Mouse (Mus musculus) thymus, postnatal 14 days (tissue): ENCODE measurements around the gene Ccr3.
"Not testable (repeated sequence)": the region's sequence is repeated elsewhere in the genome, so short reads cannot be mapped to it uniquely, and the experiment has no call there.

Experiments
- DNase-seq: peaks from one replicate; pipeline ENCODE4 v3.0.0; 2021

Ccr3 gene

GRCm38 (mm10) chr9:124021672-124022071, at the start of gene Ccr3:
Gene Ccr3 (plus strand): TSS chr9:124021972.
- DNase-seq = no peak

GRCm38 (mm10) chr9:123975630-123976029, 46.1 kb upstream of the Ccr3 start:
- DNase-seq = no peak

- no peak for DNase-seq
Measured at GRCm38 (mm10) chr9:123976876-123977663, 44.7 kb upstream of the Ccr3 start.

- no peak for DNase-seq
Measured at GRCm38 (mm10) chr9:123978308-123978707, 43.5 kb upstream of the Ccr3 start, which contains the start of gene Ccr1l1. Gene Ccr1l1 (minus strand): TSS chr9:123978408.

- DNase-seq = not testable (repeated sequence)
Measured at GRCm38 (mm10) chr9:123980858-123981475, 40.8 kb upstream of the Ccr3 start.

- no peak for DNase-seq
Measured at GRCm38 (mm10) chr9:123981909-123982308, 39.9 kb upstream of the Ccr3 start.

- DNase-seq = no peak
Measured at GRCm38 (mm10) chr9:123982720-123983119, 39.1 kb upstream of the Ccr3 start.

- no peak for DNase-seq
Measured at GRCm38 (mm10) chr9:123984943-123985342, 36.8 kb upstream of the Ccr3 start.

- DNase-seq = peak; percentile 51
Measured at GRCm38 (mm10) chr9:123986217-123986616, 35.6 kb upstream of the Ccr3 start.

- peak; percentile 15 for DNase-seq
Measured at GRCm38 (mm10) chr9:123989671-123990070, 32.1 kb upstream of the Ccr3 start.

- DNase-seq = no peak
Measured at GRCm38 (mm10) chr9:123991312-123991906, 30.4 kb upstream of the Ccr3 start.

- no peak for DNase-seq
Measured at GRCm38 (mm10) chr9:123997719-123998118, 24.1 kb upstream of the Ccr3 start.

GRCm38 (mm10) chr9:123999784-124000183, 22.0 kb upstream of the Ccr3 start:
- DNase-seq = no peak

GRCm38 (mm10) chr9:124012691-124013090, 9.1 kb upstream of the Ccr3 start:
- DNase-seq = no peak

GRCm38 (mm10) chr9:124013270-124013669, 8.5 kb upstream of the Ccr3 start:
- DNase-seq = no peak

- no peak for DNase-seq
Measured at GRCm38 (mm10) chr9:124014985-124015652, 6.7 kb upstream of the Ccr3 start.

- no peak for DNase-seq
Measured at GRCm38 (mm10) chr9:124016048-124016447, 5.7 kb upstream of the Ccr3 start.

GRCm38 (mm10) chr9:124019887-124020286, 1.9 kb upstream of the Ccr3 start:
- DNase-seq = no peak

- peak; percentile 14 for DNase-seq
Measured at GRCm38 (mm10) chr9:124033345-124033744, 11.6 kb downstream of the Ccr3 start.

- DNase-seq = peak; percentile 8
Measured at GRCm38 (mm10) chr9:124037707-124038106, 15.9 kb downstream of the Ccr3 start.

- DNase-seq = no peak
Measured at GRCm38 (mm10) chr9:124038158-124038582, 16.4 kb downstream of the Ccr3 start.

GRCm38 (mm10) chr9:124038949-124039348, 17.2 kb downstream of the Ccr3 start:
- DNase-seq = no peak

- no peak for DNase-seq
Measured at GRCm38 (mm10) chr9:124040932-124041331, 19.2 kb downstream of the Ccr3 start.
